Mouse (Mus musculus): Measurements from ENCODE around the gene Otud3. TPM values are rescaled to one million over a fixed set of nuclear protein-coding genes. Genes with fewer than 3 reads are reported as not detected.
"Not testable (repeated sequence)": the region's sequence is repeated elsewhere in the genome, so short reads cannot be mapped to it uniquely, and the experiment has no call there.

Gene Otud3
- polyA plus RNA-seq, 1 experiment from 2014 or later: 2.3 TPM

- Histone ChIP-seq H3K4me2 (no peak overlapping the region), H3K27ac (no peak overlapping the region), H3K4me1 (no peaks in the 10 kb centered on the region), H3K36me3 (no peaks in the 10 kb centered on the region), H3K9ac (no peak overlapping the region), H3K4me3 (no peak overlapping the region), H3K9me3 (replicated peaks) (no peaks in the 10 kb centered on the region), H3K27me3 (replicated peaks) (no peaks in the 10 kb centered on the region)
- ATAC-seq: no peak
- WGBS (ENCODE audit: insufficient replicate concordance): 25% methylated on average over 3 of the region's 3 CpGs
These were observed 20.1 kb upstream of the Otud3 start for GRCm38 (mm10) chr4:138933862-138934261.

- Histone ChIP-seq H3K27ac (no peak overlapping the region), H3K4me3 (no peak overlapping the region), H3K27me3 (replicated peaks) (peaks cover 28% of the 10 kb centered on the region), H3K4me1 (peaks cover 3% of the 10 kb centered on the region), H3K4me2 (no peak overlapping the region), H3K9ac (no peak overlapping the region), H3K9me3 (replicated peaks) (no peaks in the 10 kb centered on the region), H3K36me3 (no peaks in the 10 kb centered on the region)
- ATAC-seq: no peak
- WGBS (ENCODE audit: insufficient replicate concordance): 41% methylated on average over 2 of the region's 2 CpGs
These were observed 11.8 kb upstream of the Otud3 start for GRCm38 (mm10) chr4:138925561-138925960.

- H3K4me1 ChIP-seq: peaks cover 3% of the 10 kb centered on the region
- 1% methylated on average over 11 of the region's 11 CpGs for WGBS (ENCODE audit: insufficient replicate concordance)
- ATAC-seq: no peak; the same call in 1 of the 2 replicates
- H3K4me3 ChIP-seq: no peak overlapping the region
- H3K27me3 ChIP-seq (replicated peaks): peaks cover 27% of the 10 kb centered on the region
- H3K9me3 ChIP-seq (replicated peaks): no peaks in the 10 kb centered on the region
- peak overlapping the region; percentile 35 for H3K4me2 ChIP-seq
- no peaks in the 10 kb centered on the region for H3K36me3 ChIP-seq
- no peak overlapping the region for H3K9ac ChIP-seq
- H3K27ac ChIP-seq: no peak overlapping the region
These were observed 8.3 kb upstream of the Otud3 start for GRCm38 (mm10) chr4:138922131-138922459.

GRCm38 (mm10) chr4:138921254-138922130 is 7.7 kb upstream of the Otud3 start:
- H3K4me2 ChIP-seq: peak overlapping the region; percentile 35
- H3K27me3 ChIP-seq (replicated peaks): peaks cover 27% of the 10 kb centered on the region
- H3K4me3 ChIP-seq: no peak overlapping the region
- H3K9ac ChIP-seq: no peak overlapping the region
- 39% methylated on average over 20 of the region's 20 CpGs for WGBS (ENCODE audit: insufficient replicate concordance)
- H3K9me3 ChIP-seq (replicated peaks): no peaks in the 10 kb centered on the region
- no peak for ATAC-seq
- H3K27ac ChIP-seq: no peak overlapping the region
- H3K36me3 ChIP-seq: no peaks in the 10 kb centered on the region
- H3K4me1 ChIP-seq: peaks cover 3% of the 10 kb centered on the region

GRCm38 (mm10) chr4:138917282-138917681 is 3.5 kb upstream of the Otud3 start:
- Histone ChIP-seq H3K27ac (no peak overlapping the region), H3K4me3 (no peak overlapping the region), H3K9ac (no peak overlapping the region), H3K4me2 (no peak overlapping the region), H3K9me3 (replicated peaks) (no peaks in the 10 kb centered on the region), H3K36me3 (no peaks in the 10 kb centered on the region), H3K27me3 (replicated peaks) (peaks cover 18% of the 10 kb centered on the region), H3K4me1 (peaks cover 13% of the 10 kb centered on the region)
- WGBS (ENCODE audit: insufficient replicate concordance): 71% methylated on average over 9 of the region's 9 CpGs
- no peak for ATAC-seq

- 1% methylated on average over 52 of the region's 52 CpGs for WGBS (ENCODE audit: insufficient replicate concordance)
- peak overlapping the region; percentile 61; the same call in 1 of the 2 replicates for H3K27ac ChIP-seq
These were observed 481 bp downstream of the Otud3 start for GRCm38 (mm10) chr4:138913141-138913787.

GRCm38 (mm10) chr4:138905624-138906337 is 8.0 kb downstream of the Otud3 start:
- peaks cover 5% of the 10 kb centered on the region; the same call in 1 of the 2 replicates for H3K4me1 ChIP-seq
- H3K36me3 ChIP-seq: peaks cover 58% of the 10 kb centered on the region
- H3K4me3 ChIP-seq: no peak overlapping the region
- H3K27ac ChIP-seq: no peak overlapping the region
- ATAC-seq: no peak
- 85% methylated on average over 18 of the region's 18 CpGs for WGBS (ENCODE audit: insufficient replicate concordance)
- H3K4me2 ChIP-seq: no peak overlapping the region
- H3K9ac ChIP-seq: no peak overlapping the region
- no peaks in the 10 kb centered on the region for H3K27me3 ChIP-seq (replicated peaks)
- no peaks in the 10 kb centered on the region for H3K9me3 ChIP-seq (replicated peaks)

More at GRCm38 (mm10) chr4:138913141-138913787, 481 bp downstream of the Otud3 start:
- Histone ChIP-seq H3K36me3 (0 out of 2 replicates have a peak, but pooled peaks cover 2% of the 10 kb centered on the region), H3K4me3 (peak overlapping the region; percentile 84), H3K4me2 (peak overlapping the region; percentile 98), H3K9ac (peak overlapping the region; percentile 85), H3K27me3 (replicated peaks) (no peaks in the 10 kb centered on the region), H3K4me1 (peaks cover 14% of the 10 kb centered on the region), H3K9me3 (replicated peaks) (no peaks in the 10 kb centered on the region)
- ATAC-seq: peak; percentile 46

GRCm38 (mm10) chr4:138899361-138899760 is 14.4 kb downstream of the Otud3 start:
- Histone ChIP-seq H3K36me3 (peaks cover 74% of the 10 kb centered on the region), H3K9ac (no peak overlapping the region), H3K27me3 (replicated peaks) (no peaks in the 10 kb centered on the region), H3K9me3 (replicated peaks) (no peaks in the 10 kb centered on the region), H3K4me3 (no peak overlapping the region), H3K4me2 (no peak overlapping the region), H3K27ac (no peak overlapping the region), H3K4me1 (no peaks in the 10 kb centered on the region)
- no peak for ATAC-seq
- WGBS (ENCODE audit: insufficient replicate concordance): 71% methylated on average over 7 of the region's 7 CpGs

GRCm38 (mm10) chr4:138893789-138894188 is 20.0 kb downstream of the Otud3 start:
- ATAC-seq; H3K27me3 ChIP-seq (replicated peaks); H3K27ac ChIP-seq; H3K4me3 ChIP-seq; H3K4me1 ChIP-seq; H3K9ac ChIP-seq; H3K9me3 ChIP-seq (replicated peaks); H3K4me2 ChIP-seq: not testable (repeated sequence)
- H3K36me3 ChIP-seq: peaks cover 52% of the 10 kb centered on the region
- WGBS (ENCODE audit: insufficient replicate concordance): 83% methylated on average over 11 of the region's 11 CpGs

GRCm38 (mm10) chr4:138892655-138893054 is 21.1 kb downstream of the Otud3 start:
- Histone ChIP-seq H3K4me3 (no peak overlapping the region), H3K9ac (no peak overlapping the region), H3K9me3 (replicated peaks) (no peaks in the 10 kb centered on the region), H3K4me1 (no peaks in the 10 kb centered on the region), H3K4me2 (no peak overlapping the region), H3K27me3 (replicated peaks) (no peaks in the 10 kb centered on the region), H3K36me3 (peaks cover 41% of the 10 kb centered on the region), H3K27ac (no peak overlapping the region)
- 71% methylated on average over 6 of the region's 6 CpGs for WGBS (ENCODE audit: insufficient replicate concordance)
- ATAC-seq: no peak

GRCm38 (mm10) chr4:138889635-138890034 is 24.1 kb downstream of the Otud3 start:
- Histone ChIP-seq H3K9ac (no peak overlapping the region), H3K27me3 (replicated peaks) (no peaks in the 10 kb centered on the region), H3K9me3 (replicated peaks) (no peaks in the 10 kb centered on the region), H3K27ac (no peak overlapping the region), H3K4me1 (no peaks in the 10 kb centered on the region), H3K4me3 (no peak overlapping the region), H3K4me2 (no peak overlapping the region), H3K36me3 (peaks cover 15% of the 10 kb centered on the region)
- no peak for ATAC-seq
- WGBS (ENCODE audit: insufficient replicate concordance): 68% methylated on average over 8 of the region's 8 CpGs

GRCm38 (mm10) chr4:138889165-138889564 is 24.6 kb downstream of the Otud3 start:
- no peak overlapping the region for H3K4me2 ChIP-seq
- 57% methylated on average over 7 of the region's 7 CpGs for WGBS (ENCODE audit: insufficient replicate concordance)
- H3K4me3 ChIP-seq: no peak overlapping the region
- H3K9ac ChIP-seq: no peak overlapping the region
- H3K27me3 ChIP-seq (replicated peaks): no peaks in the 10 kb centered on the region
- peaks cover 11% of the 10 kb centered on the region for H3K36me3 ChIP-seq
- no peaks in the 10 kb centered on the region for H3K4me1 ChIP-seq
- ATAC-seq: no peak
- no peaks in the 10 kb centered on the region for H3K9me3 ChIP-seq (replicated peaks)
- no peak overlapping the region for H3K27ac ChIP-seq
